Mouse (Mus musculus) stomach, postnatal 0 days (tissue): ENCODE data around the gene Rhobtb1.

Source experiments
- CTCF ChIP-seq: IDR thresholded peaks from 2 replicates; pipeline ENCODE4 v1.5.1; 2016; ENCODE audit warnings: antibody characterized with exemption, low read depth, mild to moderate bottlenecking, moderate library complexity
- EP300 ChIP-seq: optimal IDR thresholded peaks from 2 replicates; pipeline ENCODE3; 2016; ENCODE audit warnings: antibody characterized with exemption

- no peak for TF ChIP-seq CTCF
- no peak for TF ChIP-seq EP300
These were observed 62.8 kb downstream of the Rhobtb1 start for GRCm38 (mm10) chr10:69213986-69214385.
